Mouse (Mus musculus): ENCODE results near the gene Epb41.

The Epb41 gene

GRCm38 (mm10) chr4:132043726-132044125, 31.4 kb downstream of the Epb41 start:
- no peak for DNase-seq (ENCODE audit: low spot score)

DNA sequence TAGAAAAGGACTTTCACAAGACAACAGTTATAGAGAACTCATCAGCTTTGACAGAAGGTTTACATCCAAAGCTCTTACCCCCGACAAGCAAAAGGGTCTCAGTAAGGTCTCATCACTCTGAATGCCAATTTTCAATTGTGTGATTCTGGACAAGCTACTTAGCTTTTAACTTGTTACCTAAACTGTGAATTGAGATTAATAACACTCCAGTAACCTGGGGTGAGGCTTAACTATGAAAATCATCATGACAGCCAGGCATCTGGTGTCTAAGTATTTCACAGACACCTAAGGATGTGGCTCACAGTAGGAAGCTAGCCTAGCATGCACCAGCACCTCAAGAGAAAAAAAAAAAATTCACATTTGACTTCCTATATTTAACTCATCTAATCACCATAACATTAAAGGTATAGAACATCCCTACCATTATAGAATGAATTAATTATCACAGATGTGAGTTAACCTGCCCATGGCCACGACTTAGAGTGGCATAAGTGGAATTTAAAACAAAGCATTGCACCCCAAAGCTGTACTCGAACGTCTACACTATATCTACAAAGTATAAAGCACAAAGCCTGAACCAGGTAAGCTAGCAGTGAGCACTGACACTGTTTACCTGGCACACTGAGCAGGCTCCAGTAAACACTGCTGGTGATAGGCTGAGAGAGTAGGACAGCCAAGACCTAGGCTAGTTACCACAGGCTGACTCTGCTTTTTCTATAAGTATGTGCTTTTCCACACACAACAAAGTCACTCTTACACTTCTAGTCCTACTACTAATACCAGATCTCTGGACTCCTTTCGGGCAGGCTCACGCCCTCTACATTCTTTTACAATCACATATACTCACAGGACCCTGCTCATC, 33.4 kb downstream of the Epb41 start:
- DNase-seq (ENCODE audit: low spot score), result no peak

- DNase-seq (ENCODE audit: low spot score), result no peak
These were observed 35.0 kb downstream of the Epb41 start for GRCm38 (mm10) chr4:132039975-132040645.

GRCm38 (mm10) chr4:132039521-132039920, 35.6 kb downstream of the Epb41 start:
- no peak for DNase-seq (ENCODE audit: low spot score)

DNA sequence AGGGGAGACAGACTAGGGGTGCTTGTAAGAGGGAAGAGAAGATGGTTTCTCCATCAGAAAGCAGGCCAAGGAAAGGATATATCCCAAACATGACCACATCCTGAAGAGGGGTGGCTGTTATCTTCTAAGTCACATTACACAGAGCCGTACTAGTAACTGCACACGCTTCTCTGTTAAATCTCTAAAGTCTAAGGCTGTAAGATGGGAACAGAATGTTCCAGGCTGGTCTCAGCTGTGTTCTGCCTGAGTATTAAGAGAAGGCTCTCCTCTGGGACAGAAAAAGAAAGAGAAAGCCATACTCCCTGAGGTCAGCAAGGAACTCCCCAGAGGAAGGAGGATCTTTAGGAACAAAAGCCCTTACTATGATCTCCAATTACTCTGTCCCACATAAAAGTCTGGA, 36.3 kb downstream of the Epb41 start:
- no peak for DNase-seq (ENCODE audit: low spot score)

- DNase-seq (ENCODE audit: low spot score), result no peak
These were observed 37.1 kb downstream of the Epb41 start for GRCm38 (mm10) chr4:132037991-132038390.

GRCm38 (mm10) chr4:132037137-132037536, 38.0 kb downstream of the Epb41 start:
- no peak for DNase-seq (ENCODE audit: low spot score)

- no peak for DNase-seq (ENCODE audit: low spot score)
These were observed 40.9 kb downstream of the Epb41 start for GRCm38 (mm10) chr4:132034242-132034641.

GRCm38 (mm10) chr4:132033183-132033582, 41.9 kb downstream of the Epb41 start:
- no peak for DNase-seq (ENCODE audit: low spot score)

- no peak for DNase-seq (ENCODE audit: low spot score)
These were observed 45.0 kb downstream of the Epb41 start for GRCm38 (mm10) chr4:132029851-132030741.

DNA sequence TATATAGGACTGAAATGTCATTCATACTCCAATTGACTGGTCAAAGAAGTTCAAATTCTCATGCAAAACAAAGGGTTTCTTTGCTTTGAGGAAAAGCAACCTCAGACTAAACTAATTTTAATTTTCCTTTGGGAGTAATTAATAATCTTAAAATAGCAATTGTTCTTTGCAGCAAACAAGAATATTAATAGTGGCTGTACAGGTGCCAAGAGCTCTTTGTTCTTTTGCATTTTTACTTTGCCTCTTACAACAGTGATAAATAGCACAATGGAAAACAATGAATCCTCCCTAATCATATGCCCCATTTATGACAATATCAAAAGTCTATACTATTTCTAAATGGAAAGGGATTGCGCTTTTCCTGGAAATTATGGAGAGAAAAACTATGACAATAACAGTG, 47.3 kb downstream of the Epb41 start:
- no peak for DNase-seq (ENCODE audit: low spot score)

- DNase-seq (ENCODE audit: low spot score), result no peak
These were observed 48.0 kb downstream of the Epb41 start for GRCm38 (mm10) chr4:132027167-132027566.

GRCm38 (mm10) chr4:132025738-132026527, 49.2 kb downstream of the Epb41 start:
- no peak for DNase-seq (ENCODE audit: low spot score)

- DNase-seq (ENCODE audit: low spot score), result no peak
These were observed 49.9 kb downstream of the Epb41 start for GRCm38 (mm10) chr4:132025264-132025663.

DNA sequence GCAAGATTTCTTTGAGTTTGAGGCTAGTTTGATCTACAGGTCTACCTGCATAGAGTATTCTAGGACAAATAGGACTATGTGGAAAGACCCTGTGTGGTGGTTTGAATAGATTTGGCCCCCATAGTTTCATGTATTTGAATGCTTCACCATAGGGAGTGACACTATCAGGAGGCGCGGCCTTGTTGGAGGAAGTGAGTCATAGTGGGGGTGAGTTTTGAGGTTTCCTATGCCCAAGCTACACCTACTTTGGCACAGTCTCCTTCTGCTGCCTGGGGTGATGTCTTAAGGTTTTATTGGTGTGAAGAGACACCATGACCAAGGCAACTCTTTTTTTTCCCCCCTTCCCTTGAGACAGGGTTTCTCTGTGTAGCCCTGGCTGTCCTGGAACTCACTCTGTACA, 51.3 kb downstream of the Epb41 start:
- no peak for DNase-seq (ENCODE audit: low spot score)

- DNase-seq (ENCODE audit: low spot score), result no peak
These were observed 52.5 kb downstream of the Epb41 start for GRCm38 (mm10) chr4:132022639-132023038.

DNA sequence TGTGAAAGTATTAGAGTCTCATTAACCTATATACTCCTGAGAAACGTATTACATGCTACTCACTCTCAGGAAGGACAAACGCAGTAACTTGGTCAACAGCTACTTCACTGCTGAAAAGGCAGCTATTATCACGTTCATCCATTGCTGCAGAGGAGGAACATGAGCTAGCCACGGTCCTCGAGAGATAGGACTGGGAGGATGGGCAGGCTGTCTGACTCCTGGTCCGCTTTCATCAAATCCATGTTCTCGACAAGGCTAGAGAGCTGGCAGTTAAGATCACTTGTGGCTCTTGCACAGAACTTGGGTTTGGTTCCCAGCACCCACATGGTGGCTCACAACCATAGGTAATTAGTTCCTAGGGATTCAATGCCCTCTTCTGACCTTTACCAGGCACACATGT, 53.2 kb downstream of the Epb41 start:
- DNase-seq (ENCODE audit: low spot score), result no peak

GRCm38 (mm10) chr4:132018547-132018946, 56.6 kb downstream of the Epb41 start:
- no peak for DNase-seq (ENCODE audit: low spot score)

DNA sequence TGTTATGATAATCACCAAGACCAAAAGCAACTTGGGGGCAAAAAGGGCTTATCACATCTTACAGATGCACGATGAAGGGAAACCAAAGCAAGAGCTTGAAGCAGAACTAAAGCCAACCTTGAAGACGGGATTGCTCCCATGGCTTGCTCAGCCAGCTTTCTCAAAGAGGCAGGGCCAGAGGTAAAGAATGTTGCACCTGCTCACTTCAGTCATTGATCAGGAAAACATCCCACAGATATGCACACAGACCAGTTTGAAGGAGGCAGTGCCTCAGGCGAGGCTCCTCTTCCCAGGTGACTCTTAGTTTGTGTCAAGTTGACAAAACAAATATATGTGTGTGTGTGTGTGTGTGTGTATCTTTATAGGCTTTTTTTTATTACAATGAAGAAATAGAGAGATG, 59.7 kb downstream of the Epb41 start:
- no peak for DNase-seq (ENCODE audit: low spot score)

- DNase-seq (ENCODE audit: low spot score), result no peak
These were observed 63.5 kb downstream of the Epb41 start for GRCm38 (mm10) chr4:132011619-132012018.

DNA sequence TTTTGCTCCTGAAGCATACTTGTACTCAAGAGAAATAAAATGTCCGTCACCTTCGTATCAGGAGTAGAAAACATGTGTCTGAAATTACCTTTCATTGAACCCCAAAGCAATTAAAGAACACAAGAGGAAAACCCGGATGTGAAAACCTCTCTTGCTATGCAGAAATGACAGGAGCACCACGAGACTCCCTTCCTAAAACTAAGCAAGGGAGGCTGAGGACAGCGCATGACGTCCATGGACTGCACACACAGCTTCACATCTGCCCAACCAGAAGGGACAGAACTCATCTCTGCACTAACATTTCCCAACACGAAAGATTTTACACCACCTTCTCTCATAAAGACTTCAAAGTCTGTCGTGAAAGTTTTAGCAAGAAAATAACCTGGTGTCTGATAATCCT, 64.7 kb downstream of the Epb41 start:
- no peak for DNase-seq (ENCODE audit: low spot score)

DNA sequence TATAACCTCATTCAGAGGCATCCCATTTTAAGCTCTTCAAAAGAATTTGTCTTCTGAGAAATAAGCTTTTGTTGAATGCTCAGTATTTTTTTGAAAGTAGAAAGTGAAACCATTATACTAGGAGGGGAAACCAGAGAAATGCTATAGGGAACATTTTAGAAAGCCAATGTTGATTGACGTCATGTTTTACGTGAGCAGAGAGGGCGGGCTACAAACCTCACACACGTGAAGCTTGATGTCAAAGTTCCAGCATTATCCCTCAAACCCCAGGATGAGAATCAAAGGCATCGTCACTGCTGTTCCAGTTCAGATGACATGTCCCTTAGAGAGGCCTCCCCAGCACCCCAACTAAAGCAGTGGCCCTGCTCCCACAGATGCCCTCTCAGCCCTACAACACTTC, 66.9 kb downstream of the Epb41 start:
- DNase-seq (ENCODE audit: low spot score), result no peak
